In genomic region chr11:69982225-69982624, GRCm38 (mm10) we compare ENCODE assay signal across 8 mouse cellular contexts. TPM values are rescaled to one million over a fixed set of nuclear protein-coding genes. Genes with fewer than 3 reads are reported as not detected.
DNase-seq lines count a peak whose midpoint lies in the region; ATAC-seq lines count a peak whose summit lies in the region.

Gene Elp5 (minus strand): TSS chr11:69982517.

- no peaks in the 10 kb centered on the region for H3K9me3 ChIP-seq in megakaryocyte, embryonic 14.5 days

- peaks cover 44% of the 10 kb centered on the region for H3K4me1 ChIP-seq in megakaryocyte, embryonic 14.5 days

- H3K36me3 ChIP-seq in megakaryocyte, embryonic 14.5 days (replicated peaks; ENCODE audit: low read length) = peaks cover 58% of the 10 kb centered on the region

- intact Hi-C loops in gastrocnemius, postnatal 14 days (cut with DNase I; ENCODE audit: low total_unique reads) = no loop called here

- no peak for ATAC-seq in inflammation-experienced regulatory T-cells, adult 6 months

- DNase-seq in layer of hippocampus, adult 18-20 months (ENCODE audit: low spot score in 2 of 2) = no peak
- DNase-seq in layer of hippocampus, adult 9-10 months (ENCODE audit: low spot score) = no peak
- DNase-seq in adrenal gland, postnatal 25 days = no peak
- no peak for DNase-seq in gastrocnemius, postnatal 14 days
- no peak for DNase-seq in right cerebral cortex, postnatal 36 days (ENCODE audit: low spot score in 2 of 2)
- DNase-seq in kidney, postnatal 36 days = no peak

- H3K27me3 ChIP-seq in megakaryocyte, embryonic 14.5 days (replicated peaks) = no peaks in the 10 kb centered on the region

- H3K4me3 ChIP-seq in megakaryocyte, embryonic 14.5 days (replicated peaks) = peak within 1 kb of the TSS; percentile 95

RNA-seq across cellular contexts. Expression of gene Elp5, which starts in this region (rescaled TPM):
- total RNA-seq in layer of hippocampus, adult 18-20 months (2021) = 10 to 100 TPM; 76.7 to 80.1 TPM
- 71.1 and 76.1 TPM in 2 replicates for total RNA-seq in adrenal gland, postnatal 25 days (2021)
- 10 to 100 TPM; 43.0 to 52.9 TPM for total RNA-seq in gastrocnemius, postnatal 14 days (2021)
- polyA plus RNA-seq in inflammation-experienced regulatory T-cells, adult 6 months (2017; shearing (Covaris generic)) = 10 to 100 TPM; 61.5 to 78.3 (median 68.5) TPM
- 11.0 TPM in 1 of 2 replicates, not detected in the other for polyA plus RNA-seq in megakaryocyte, embryonic 14.5 days (2012; ENCODE audit: insufficient read depth, low replicate concordance)
